Mouse (Mus musculus): ENCODE data around the gene Uqcr10.

DNA sequence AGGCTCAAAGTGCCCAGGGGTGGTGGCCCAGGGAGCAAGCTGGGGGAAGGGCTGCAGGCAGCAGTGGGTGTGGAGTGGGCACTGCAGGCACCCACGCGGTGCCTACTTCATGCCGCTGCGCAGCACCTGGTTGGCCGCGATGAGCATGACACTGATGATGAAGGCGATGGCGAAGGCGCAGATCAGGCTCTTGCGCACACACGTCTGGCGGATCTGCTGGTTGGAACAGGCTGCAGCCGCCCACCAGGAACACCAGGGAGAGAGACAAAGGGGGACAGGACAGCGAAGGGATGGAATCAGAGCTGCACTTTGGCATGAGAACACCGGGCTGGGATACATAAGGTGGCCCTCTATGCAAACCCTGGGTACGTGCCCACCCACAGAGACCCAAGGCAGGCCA, 34.6 kb upstream of the Uqcr10 start:
- no peak for TF ChIP-seq POLR2A (IDR thresholded peaks at IDR 0.05; ENCODE audit: borderline replicate concordance, low read depth, low read length)
- TF ChIP-seq CTCF (IDR thresholded peaks at IDR 0.05; ENCODE audit: low read depth, low read length), result no peak
